Mouse (Mus musculus) midbrain, embryonic 13.5 days (tissue): ENCODE measurements around the gene Bcl2l15. TPM values are rescaled to one million over a fixed set of nuclear protein-coding genes. Genes with fewer than 3 reads are reported as not detected.

Source experiments
- polyA plus RNA-seq: library from polyadenylated mRNA; unstranded; fragments of >200 nt; fragmentation: Nextera tagmentation; extraction: Ambion mirVana; gene quantifications from 2 replicates; pipeline ENCODE4 v1.2.1, GENCODE M21; 2015

Gene Bcl2l15
- polyA plus RNA-seq, 1 experiment from 2014 or later = 0.08 TPM

Other genes starting within 250 kb of the Bcl2l15 start
- gene Atg4a-ps, start 186.5 kb upstream of the Bcl2l15 start, polyA plus RNA-seq = 0.13 and 0.17 TPM in 2 replicates
- 3.3 TPM in 2 replicates for gene Olfml3, start 94.6 kb upstream of the Bcl2l15 start, polyA plus RNA-seq
- not detected in 2 replicates for gene Gm10964, start 93.2 kb upstream of the Bcl2l15 start, polyA plus RNA-seq
- gene Hipk1, start 41.0 kb upstream of the Bcl2l15 start, polyA plus RNA-seq = 13.2 and 14.5 TPM in 2 replicates
- 23.7 and 30.0 TPM in 2 replicates for gene Dclre1b, start 23.2 kb upstream of the Bcl2l15 start, polyA plus RNA-seq
- gene Ap4b1, start 23.1 kb upstream of the Bcl2l15 start, polyA plus RNA-seq = 24.1 and 25.0 TPM in 2 replicates
- 0.46 TPM in 1 of 2 replicates, not detected in the other for gene Gm43064, start 23.0 kb upstream of the Bcl2l15 start, polyA plus RNA-seq
- gene Ptpn22, start 27.2 kb downstream of the Bcl2l15 start, polyA plus RNA-seq = 0.24 and 0.49 TPM in 2 replicates
- gene Rsbn1, start 81.5 kb downstream of the Bcl2l15 start, polyA plus RNA-seq = 23.8 and 24.6 TPM in 2 replicates
- gene Phtf1, start 135.5 kb downstream of the Bcl2l15 start, polyA plus RNA-seq = 29.7 and 33.2 TPM in 2 replicates